ENCODE assay signal across 7 mouse cellular contexts in genomic region chr9:114767030-114767429, GRCm38 (mm10). TPM values are rescaled to one million over a fixed set of nuclear protein-coding genes. Genes with fewer than 3 reads are reported as not detected.
A peak's percentile ranks its signal among the peaks of the same experiment; 100 is the strongest.
DNase-seq lines count a peak whose midpoint lies in the region; ATAC-seq lines count a peak whose summit lies in the region.

No protein-coding gene starts in this region.

- peaks cover 14% of the 10 kb centered on the region for H3K4me1 ChIP-seq in hindbrain, embryonic 12.5 days
- H3K4me1 ChIP-seq in midbrain, embryonic 16.5 days (ENCODE audit: control insufficient read depth, insufficient read depth, low read length): peaks cover 3% of the 10 kb centered on the region; the same call in 1 of the 2 replicates

- H3K36me3 ChIP-seq in hindbrain, embryonic 12.5 days: peaks cover under 1% of the 10 kb centered on the region; the same call in 1 of the 2 replicates
- H3K36me3 ChIP-seq in midbrain, embryonic 16.5 days (ENCODE audit: control insufficient read depth, insufficient read depth, low read length): no peaks in the 10 kb centered on the region

- H3K9me3 ChIP-seq in hindbrain, embryonic 12.5 days (replicated peaks): no peaks in the 10 kb centered on the region
- no peaks in the 10 kb centered on the region for H3K9me3 ChIP-seq in midbrain, embryonic 16.5 days (replicated peaks; ENCODE audit: control insufficient read depth, low read length, poor library complexity, severe bottlenecking)

- ATAC-seq in hindbrain, embryonic 12.5 days (ENCODE audit: low FRiP score): peak; percentile 60; the same call in 1 of the 2 replicates
- ATAC-seq in midbrain, embryonic 16.5 days: peak; percentile 89

- peak overlapping the region; percentile 44 for H3K27ac ChIP-seq in hindbrain, embryonic 12.5 days
- H3K27ac ChIP-seq in midbrain, embryonic 16.5 days (ENCODE audit: low read length): no peak overlapping the region

- no peak overlapping the region for H3K4me3 ChIP-seq in hindbrain, embryonic 12.5 days
- no peak overlapping the region for H3K4me3 ChIP-seq in midbrain, embryonic 16.5 days (ENCODE audit: low read depth, low read length)

- DNase-seq in right cerebral cortex, adult 18-20 months: peak; percentile 39
- DNase-seq in right cerebral cortex, adult 2 months (ENCODE audit: low spot score in 2 of 2): no peak
- DNase-seq in cerebellum, adult 9-11 months: peak; percentile 81
- no peak for DNase-seq in natural killer cell, adult 2 months (ENCODE audit: low spot score in 2 of 2)
- DNase-seq in gastrocnemius, postnatal 25 days: no peak

- 60% methylated on average over 13 of the region's 13 CpGs for WGBS in hindbrain, embryonic 12.5 days
- 48% methylated on average over 13 of the region's 13 CpGs for WGBS in midbrain, embryonic 16.5 days

- no peak overlapping the region for H3K4me2 ChIP-seq in hindbrain, embryonic 12.5 days (replicated peaks)
- no peak overlapping the region for H3K4me2 ChIP-seq in midbrain, embryonic 16.5 days (ENCODE audit: low read length)

- no peak overlapping the region for H3K9ac ChIP-seq in hindbrain, embryonic 12.5 days
- no peak overlapping the region for H3K9ac ChIP-seq in midbrain, embryonic 16.5 days (ENCODE audit: low read depth, low read length)

- no peaks in the 10 kb centered on the region for H3K27me3 ChIP-seq in hindbrain, embryonic 12.5 days
- no peaks in the 10 kb centered on the region for H3K27me3 ChIP-seq in midbrain, embryonic 16.5 days (ENCODE audit: control insufficient read depth, insufficient read depth, low read depth, low read length)

RNA-seq across cellular contexts. Expression of gene Cmtm7, which starts 14.6 kb away (rescaled TPM):
- 43.9 and 50.9 TPM in 2 replicates for polyA plus RNA-seq in hindbrain, embryonic 12.5 days (2016; fragmentation: Nextera tagmentation; extraction: Ambion mirVana)
- 7.2 and 10.4 TPM in 2 replicates for polyA plus RNA-seq in midbrain, embryonic 16.5 days (2015; fragmentation: Nextera tagmentation; extraction: Ambion mirVana)
- 1 to 10 TPM; 4.2 to 5.8 TPM for total RNA-seq in gastrocnemius, postnatal 25 days (2021)

RNA-seq across cellular contexts. Expression of gene Cmtm6, which starts 36.1 kb away (rescaled TPM):
- polyA plus RNA-seq in hindbrain, embryonic 12.5 days (2016; fragmentation: Nextera tagmentation; extraction: Ambion mirVana): 25.8 and 26.0 TPM in 2 replicates
- polyA plus RNA-seq in midbrain, embryonic 16.5 days (2015; fragmentation: Nextera tagmentation; extraction: Ambion mirVana): 18.7 TPM in 2 replicates
- total RNA-seq in gastrocnemius, postnatal 25 days (2021): 1 to 10 TPM; 7.9 to 8.1 TPM

Comparison
In these comparisons a context has a peak if more than half of its experiments do, and no peak if none do; other contexts are left out.
1. DNase-seq: peak in right cerebral cortex, adult 18-20 months (single experiment) and cerebellum, adult 9-11 months (single experiment); none in right cerebral cortex, adult 2 months (0 of 2), natural killer cell, adult 2 months (0 of 2) and gastrocnemius, postnatal 25 days (single experiment).